Mouse (Mus musculus): ENCODE results near the gene Hoxa3.

The Hoxa3 gene

GRCm38 (mm10) chr6:52219234-52219942, 6.3 kb upstream of the Hoxa3 start:
- no peak for DNase-seq (ENCODE audit: low read depth, low spot score)

GRCm38 (mm10) chr6:52218643-52219215, 5.6 kb upstream of the Hoxa3 start:
- DNase-seq (ENCODE audit: low read depth, low spot score): no peak

GRCm38 (mm10) chr6:52217895-52218642, 4.9 kb upstream of the Hoxa3 start:
- no peak for DNase-seq (ENCODE audit: low read depth, low spot score)

- peak; percentile 83 for DNase-seq (ENCODE audit: low read depth, low spot score)
These were observed 4.3 kb upstream of the Hoxa3 start for GRCm38 (mm10) chr6:52217459-52217768.

- DNase-seq (ENCODE audit: low read depth, low spot score): no peak
These were observed 3.7 kb upstream of the Hoxa3 start for GRCm38 (mm10) chr6:52216691-52217458.

- DNase-seq (ENCODE audit: low read depth, low spot score): no peak
These were observed 2.8 kb upstream of the Hoxa3 start for GRCm38 (mm10) chr6:52215771-52216535.

GRCm38 (mm10) chr6:52215070-52215469, 1.9 kb upstream of the Hoxa3 start:
- no peak for DNase-seq (ENCODE audit: low read depth, low spot score)

GRCm38 (mm10) chr6:52214271-52214670, 1.1 kb upstream of the Hoxa3 start:
- no peak for DNase-seq (ENCODE audit: low read depth, low spot score)

- no peak for DNase-seq (ENCODE audit: low read depth, low spot score)
These were observed 499 bp downstream of the Hoxa3 start for GRCm38 (mm10) chr6:52212556-52213118.

- no peak for DNase-seq (ENCODE audit: low read depth, low spot score)
These were observed 1.2 kb downstream of the Hoxa3 start for GRCm38 (mm10) chr6:52211961-52212360.

GRCm38 (mm10) chr6:52211170-52211935, 1.8 kb downstream of the Hoxa3 start:
- DNase-seq (ENCODE audit: low read depth, low spot score): no peak

GRCm38 (mm10) chr6:52209685-52210046, 3.5 kb downstream of the Hoxa3 start:
- DNase-seq (ENCODE audit: low read depth, low spot score): no peak

- DNase-seq (ENCODE audit: low read depth, low spot score): no peak
These were observed 4.1 kb downstream of the Hoxa3 start for GRCm38 (mm10) chr6:52208868-52209684.

GRCm38 (mm10) chr6:52208072-52208867, 4.9 kb downstream of the Hoxa3 start, which contains the start of gene Hoxa6:
Gene Hoxa6 (minus strand): TSS chr6:52208722.
- no peak for DNase-seq (ENCODE audit: low read depth, low spot score)

- DNase-seq (ENCODE audit: low read depth, low spot score): no peak
These were observed 5.5 kb downstream of the Hoxa3 start for GRCm38 (mm10) chr6:52207684-52207976.

GRCm38 (mm10) chr6:52206882-52207683, 6.1 kb downstream of the Hoxa3 start:
- DNase-seq (ENCODE audit: low read depth, low spot score): no peak

- no peak for DNase-seq (ENCODE audit: low read depth, low spot score)
These were observed 7.2 kb downstream of the Hoxa3 start for GRCm38 (mm10) chr6:52205638-52206621.

Measured in embryo, embryonic 11.5 days (tissue).